Mouse (Mus musculus) MEL (cell line): ENCODE measurements around the gene Nfasc. TPM values are rescaled to one million over a fixed set of nuclear protein-coding genes. Genes with fewer than 3 reads are reported as not detected.

Experiments used
- DNase-seq: peaks from one replicate; pipeline ENCODE4 v3.0.0; 2011; ENCODE audit warnings: low read depth, low spot score
- H3K27ac ChIP-seq: 2 replicates; pipeline ENCODE4 v1.5.1; 2012; ENCODE audit warnings: low read depth, mild to moderate bottlenecking, control low read depth, low read length, moderate library complexity; ENCODE audit not compliant: control insufficient read depth
- H3K27me3 ChIP-seq, 2 experiments: fragments of 150-350 bp in 1 of 2; sonication (generic) in 1 of 2; 2 replicates each; pipeline ENCODE4 v1.6.1; 2012; ENCODE audit warnings: low read length in 2 of 2, mild to moderate bottlenecking in 2 of 2, improper control_type of control experiment in 1 of 2, moderate library complexity in 1 of 2; ENCODE audit not compliant: insufficient read depth in 2 of 2, control insufficient read depth in 1 of 2
- H3K36me3 ChIP-seq, 2 experiments: 2 replicates each; pipeline ENCODE4 v1.6.1; 2012 to 2014; ENCODE audit warnings: low read length in 2 of 2, improper control_type of control experiment in 1 of 2, inconsistent platforms in 1 of 2, mild to moderate bottlenecking in 1 of 2; ENCODE audit not compliant: insufficient read depth in 2 of 2, control insufficient read depth in 1 of 2
- H3K4me1 ChIP-seq, 2 experiments: fragments of 150-350 bp in 1 of 2; sonication (generic) in 1 of 2; 2 replicates each; pipeline ENCODE4 v1.6.1; 2012; ENCODE audit warnings: low read length in 2 of 2, improper control_type of control experiment in 1 of 2, mild to moderate bottlenecking in 1 of 2; ENCODE audit not compliant: insufficient read depth in 2 of 2, control insufficient read depth in 1 of 2
- H3K4me3 ChIP-seq, 2 experiments: fragments of 150-350 bp in 1 of 2; sonication (generic) in 1 of 2; 2 replicates each; pipeline ENCODE4 v1.5.1; 2012; ENCODE audit warnings: low read depth in 2 of 2, low read length in 2 of 2, mild to moderate bottlenecking in 2 of 2, moderate library complexity in 2 of 2, control low read depth in 1 of 2, improper control_type of control experiment in 1 of 2; ENCODE audit not compliant: control insufficient read depth in 1 of 2, insufficient read depth in 1 of 2
- H3K79me2 ChIP-seq: 2 replicates; pipeline ENCODE4 v1.6.1; 2012; ENCODE audit warnings: mild to moderate bottlenecking, low read length, moderate library complexity; ENCODE audit not compliant: control insufficient read depth, poor library complexity, insufficient read depth
- H3K9ac ChIP-seq: 2 replicates; pipeline ENCODE4 v1.6.1; 2012; ENCODE audit warnings: low read depth, mild to moderate bottlenecking, control low read depth, low read length, moderate library complexity; ENCODE audit not compliant: control insufficient read depth, poor library complexity, severe bottlenecking
- H3K9me3 ChIP-seq: fragments of 150-350 bp; sonication (generic); replicated peaks from 2 replicates; pipeline ENCODE4 v1.6.1; 2012; ENCODE audit warnings: mild to moderate bottlenecking, low read length, improper control_type of control experiment, moderate library complexity; ENCODE audit not compliant: insufficient read depth
- BHLHE40 ChIP-seq: IDR thresholded peaks from 2 replicates; pipeline ENCODE4 v1.6.1; 2012; ENCODE audit warnings: low read depth, mild to moderate bottlenecking, inconsistent platforms, low read length, improper control_type of control experiment, borderline replicate concordance
- CHD2 ChIP-seq: IDR thresholded peaks from 2 replicates; pipeline ENCODE4 v1.6.1; 2011; ENCODE audit warnings: low read length, improper control_type of control experiment
- ELF1 ChIP-seq: IDR thresholded peaks from 2 replicates; pipeline ENCODE4 v1.6.1; 2014; ENCODE audit warnings: low read depth, mild to moderate bottlenecking, inconsistent platforms, low read length, improper control_type of control experiment, moderate library complexity
- JUND ChIP-seq: IDR thresholded peaks from 2 replicates; pipeline ENCODE4 v1.6.1; 2011; ENCODE audit warnings: low read depth, mild to moderate bottlenecking, improper control_type of control experiment, low read length
- MAFK ChIP-seq: IDR thresholded peaks from 2 replicates; pipeline ENCODE4 v1.6.1; 2011; ENCODE audit warnings: low read depth, mild to moderate bottlenecking, low read length, improper control_type of control experiment, borderline replicate concordance
- MAZ ChIP-seq: IDR thresholded peaks from 2 replicates; pipeline ENCODE4 v1.6.1; 2012; ENCODE audit warnings: low read depth, mild to moderate bottlenecking, inconsistent platforms, low read length, improper control_type of control experiment
- MXI1 ChIP-seq: IDR thresholded peaks from 2 replicates; pipeline ENCODE4 v1.6.1; 2011; ENCODE audit warnings: mild to moderate bottlenecking, low read depth, low read length, improper control_type of control experiment
- MYB ChIP-seq: IDR thresholded peaks from 2 replicates; pipeline ENCODE4 v1.6.1; 2011; ENCODE audit warnings: mild to moderate bottlenecking, low read depth, low read length, improper control_type of control experiment
- NELFE ChIP-seq: IDR thresholded peaks from 2 replicates; pipeline ENCODE4 v1.6.1; 2011; ENCODE audit warnings: low read depth, low read length, improper control_type of control experiment
- RCOR1 ChIP-seq: IDR thresholded peaks from 2 replicates; pipeline ENCODE4 v1.6.1; 2012; ENCODE audit warnings: low read depth, mild to moderate bottlenecking, inconsistent platforms, low read length, improper control_type of control experiment
- TAL1 ChIP-seq: IDR thresholded peaks from 2 replicates; pipeline ENCODE4 v1.6.1; 2012; ENCODE audit warnings: mild to moderate bottlenecking, inconsistent platforms, low read length, moderate library complexity, mixed read lengths
- USF1 ChIP-seq: IDR thresholded peaks from 2 replicates; pipeline ENCODE4 v1.6.1; 2014; ENCODE audit warnings: low read depth, mild to moderate bottlenecking, inconsistent platforms, low read length, improper control_type of control experiment, moderate library complexity
- ZC3H11A ChIP-seq: IDR thresholded peaks from 2 replicates; pipeline ENCODE4 v1.6.1; 2012; ENCODE audit warnings: low read depth, mild to moderate bottlenecking, inconsistent platforms, low read length, improper control_type of control experiment
- ZNF384 ChIP-seq: IDR thresholded peaks from 2 replicates; pipeline ENCODE4 v1.6.1; 2012; ENCODE audit warnings: low read depth, mild to moderate bottlenecking, inconsistent platforms, low read length, improper control_type of control experiment
- polyA plus RNA-seq, 2 experiments: library from polyadenylated mRNA; stranded (reverse) in 1 of 2; unstranded in 1 of 2; fragments of >175 nt in 1 of 2; fragments of >200 nt in 1 of 2; gene quantifications; 2 replicates each; pipeline versions ENCODE4 v1.2.1 to v1.2.4; 2012; ENCODE audit warnings: low replicate concordance in 2 of 2, low read depth in 1 of 2; ENCODE audit not compliant: insufficient read length in 2 of 2, insufficient read depth in 1 of 2, missing spikeins in 1 of 2
- total RNA-seq: library from RNA; depleted of rRNA; stranded (reverse); fragments of 300-350 nt; gene quantifications from 2 replicates; pipeline ENCODE4 v1.2.3, GENCODE M21; 2012

The Nfasc gene
- total and polyA plus RNA-seq, 3 experiments: not detected

- H3K79me2 ChIP-seq: no peaks in the 10 kb centered on the region
- H3K9me3 ChIP-seq: no peaks in the 10 kb centered on the region
- H3K36me3 ChIP-seq: no peaks in the 10 kb centered on the region
- no peak overlapping the region for H3K9ac ChIP-seq
- no peaks in the 10 kb centered on the region for H3K4me1 ChIP-seq
- no peak for TF ChIP-seq CHD2
- TF ChIP-seq NELFE: no peak
- no peak for TF ChIP-seq RCOR1
- H3K27me3 ChIP-seq: peaks cover 0 to 2% of the 10 kb centered on the region in 2 experiments; a peak in 2 of 4 replicates
- no peak overlapping the region for H3K27ac ChIP-seq
- DNase-seq: no peak
- H3K4me3 ChIP-seq: no peak overlapping the region
Observed at GRCm38 (mm10) chr1:132769559-132769958, 28.0 kb upstream of the Nfasc start.

- TF ChIP-seq MAFK (no peak), ZC3H11A (no peak), USF1 (no peak), BHLHE40 (no peak), TAL1 (no peak), MYB (no peak), MXI1 (no peak), ZNF384 (no peak), JUND (no peak)
- TF ChIP-seq, all 39 proteins: peak for 0
- H3K79me2 ChIP-seq: no peaks in the 10 kb centered on the region
- no peak for DNase-seq
- no peaks in the 10 kb centered on the region for H3K36me3 ChIP-seq
- no peak overlapping the region for H3K4me3 ChIP-seq
- no peaks in the 10 kb centered on the region for H3K4me1 ChIP-seq
- H3K27me3 ChIP-seq: no peaks in the 10 kb centered on the region; a peak in 1 of 4 replicates
- no peaks in the 10 kb centered on the region for H3K9me3 ChIP-seq
- no peak overlapping the region for H3K9ac ChIP-seq
- no peak overlapping the region for H3K27ac ChIP-seq
Observed at GRCm38 (mm10) chr1:132767422-132767821, 25.8 kb upstream of the Nfasc start.

- H3K9ac ChIP-seq: no peak overlapping the region
- no peaks in the 10 kb centered on the region for H3K9me3 ChIP-seq
- no peak for DNase-seq
- H3K36me3 ChIP-seq: no peaks in the 10 kb centered on the region
- no peak for TF ChIP-seq MAZ
- no peak for TF ChIP-seq ELF1
- H3K27me3 ChIP-seq: no peaks in the 10 kb centered on the region; a peak in 1 of 4 replicates
- no peak overlapping the region for H3K4me3 ChIP-seq
- H3K79me2 ChIP-seq: no peaks in the 10 kb centered on the region
- H3K4me1 ChIP-seq: no peaks in the 10 kb centered on the region
- H3K27ac ChIP-seq: no peak overlapping the region
Observed at GRCm38 (mm10) chr1:132765887-132766651, 24.5 kb upstream of the Nfasc start.
